7 mouse cellular contexts compared by ENCODE assay signal in the genomic region with DNA sequence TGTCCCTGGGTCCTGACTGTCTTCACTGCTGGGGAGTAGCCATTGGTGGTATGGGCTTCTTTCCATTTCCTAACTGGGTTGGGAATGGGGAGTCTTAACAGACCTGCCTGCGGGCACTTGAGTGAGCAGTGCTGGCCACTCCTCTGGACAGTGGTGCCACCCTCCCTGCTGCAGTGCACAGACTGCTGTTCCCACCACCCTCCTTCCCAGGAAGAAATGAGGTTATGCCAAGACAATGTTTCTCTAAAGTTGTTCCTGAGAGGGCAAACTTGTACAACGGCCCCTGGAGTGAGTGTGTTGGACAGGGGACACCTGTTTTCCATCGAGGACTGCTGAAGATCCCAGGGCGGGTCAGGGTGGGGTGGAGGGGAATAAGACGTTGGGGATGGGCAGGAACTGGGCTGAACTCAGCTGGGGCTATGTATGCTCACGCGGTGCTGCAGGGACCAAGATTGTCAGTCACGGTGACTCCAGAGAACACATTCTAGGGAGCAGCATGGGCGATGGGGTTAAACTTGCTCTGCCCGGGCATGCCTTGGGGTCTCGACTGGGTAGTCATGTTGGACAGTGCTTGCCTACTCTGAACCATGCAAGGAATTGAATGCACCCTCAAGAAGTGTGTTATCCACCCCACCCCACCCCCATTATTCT. TPM values are rescaled to one million over a fixed set of nuclear protein-coding genes. Genes with fewer than 3 reads are reported as not detected.
DNase-seq lines count a peak whose midpoint lies in the region; ATAC-seq lines count a peak whose summit lies in the region.

No protein-coding gene starts in this region.

- WGBS in forebrain, embryonic 12.5 days = 75% methylated on average over 11 of the region's 11 CpGs
- 63% methylated on average over 11 of the region's 11 CpGs for WGBS in limb, embryonic 11.5 days
- WGBS in neural tube, embryonic 15.5 days = 62% methylated on average over 11 of the region's 11 CpGs

- peaks cover 52% of the 10 kb centered on the region for H3K36me3 ChIP-seq in megakaryocyte, embryonic 14.5 days (replicated peaks; ENCODE audit: low read length)
- peaks cover 9% of the 10 kb centered on the region for H3K36me3 ChIP-seq in forebrain, embryonic 12.5 days (replicated peaks)
- no peaks in the 10 kb centered on the region for H3K36me3 ChIP-seq in limb, embryonic 11.5 days (ENCODE audit: control insufficient read depth, insufficient read depth, low read length)
- no peaks in the 10 kb centered on the region for H3K36me3 ChIP-seq in neural tube, embryonic 15.5 days

- peak overlapping the region; percentile 99 for H3K4me3 ChIP-seq in megakaryocyte, embryonic 14.5 days (replicated peaks)
- peak overlapping the region; percentile 88 for H3K4me3 ChIP-seq in forebrain, embryonic 12.5 days (replicated peaks)
- H3K4me3 ChIP-seq in limb, embryonic 11.5 days (ENCODE audit: low read depth, low read length) = peak overlapping the region; percentile 98
- H3K4me3 ChIP-seq in neural tube, embryonic 15.5 days (replicated peaks) = peak overlapping the region; percentile 87

- H3K27me3 ChIP-seq in megakaryocyte, embryonic 14.5 days (replicated peaks) = no peaks in the 10 kb centered on the region
- no peaks in the 10 kb centered on the region for H3K27me3 ChIP-seq in forebrain, embryonic 12.5 days
- no peaks in the 10 kb centered on the region for H3K27me3 ChIP-seq in limb, embryonic 11.5 days (ENCODE audit: control insufficient read depth, insufficient read depth, low read length)
- no peaks in the 10 kb centered on the region for H3K27me3 ChIP-seq in neural tube, embryonic 15.5 days (replicated peaks)

- peak overlapping the region; percentile 89 for H3K9ac ChIP-seq in forebrain, embryonic 12.5 days
- H3K9ac ChIP-seq in limb, embryonic 11.5 days (ENCODE audit: low read length) = peak overlapping the region; percentile 91
- peak overlapping the region; percentile 93 for H3K9ac ChIP-seq in neural tube, embryonic 15.5 days (replicated peaks)

- no peak for DNase-seq in limb, embryonic 11.5 days (ENCODE audit: low spot score)
- no peak for DNase-seq in gastrocnemius, postnatal 36 days
- no peak for DNase-seq in ovary, adult 18-20 months (ENCODE audit: low spot score)

- no peaks in the 10 kb centered on the region for H3K9me3 ChIP-seq in megakaryocyte, embryonic 14.5 days
- H3K9me3 ChIP-seq in forebrain, embryonic 12.5 days = no peaks in the 10 kb centered on the region
- H3K9me3 ChIP-seq in limb, embryonic 11.5 days (ENCODE audit: control insufficient read depth, low read length) = no peaks in the 10 kb centered on the region
- H3K9me3 ChIP-seq in neural tube, embryonic 15.5 days (replicated peaks) = no peaks in the 10 kb centered on the region

- no peak for ATAC-seq in megakaryocyte, adult 5-6 weeks (ENCODE audit: poor library complexity, severe bottlenecking)
- ATAC-seq in forebrain, embryonic 12.5 days (ENCODE audit: low FRiP score) = no peak; the same call in 1 of the 2 replicates
- ATAC-seq in limb, embryonic 11.5 days (ENCODE audit: insufficient number of reproducible peaks, low FRiP score, low TSS enrichment, low read depth) = no peak
- 0 out of 2 replicates have a peak, but pooled peaks have one; percentile 23 for ATAC-seq in neural tube, embryonic 15.5 days (ENCODE audit: low FRiP score)

- peak overlapping the region; percentile 92 for H3K4me2 ChIP-seq in forebrain, embryonic 12.5 days
- peak overlapping the region; percentile 89 for H3K4me2 ChIP-seq in limb, embryonic 11.5 days (ENCODE audit: low read depth, severe bottlenecking)
- peak overlapping the region; percentile 70 for H3K4me2 ChIP-seq in neural tube, embryonic 15.5 days

- intact Hi-C loops in gastrocnemius, postnatal 36 days (cut with DNase I) = loop anchor here (2.0 kb wide), 2 partner anchors 15 to 45 kb away; partner anchors contain the start of gene Tssc4

- H3K4me1 ChIP-seq in megakaryocyte, embryonic 14.5 days = peaks cover 84% of the 10 kb centered on the region
- H3K4me1 ChIP-seq in forebrain, embryonic 12.5 days = peaks cover 42% of the 10 kb centered on the region
- peaks cover 24% of the 10 kb centered on the region for H3K4me1 ChIP-seq in limb, embryonic 11.5 days (ENCODE audit: control insufficient read depth, insufficient read depth, low read length)
- peaks cover 65% of the 10 kb centered on the region for H3K4me1 ChIP-seq in neural tube, embryonic 15.5 days

- H3K27ac ChIP-seq in forebrain, embryonic 12.5 days = no peak overlapping the region
- no peak overlapping the region for H3K27ac ChIP-seq in limb, embryonic 11.5 days (replicated peaks; ENCODE audit: low read depth, low read length)
- peak overlapping the region; percentile 88 for H3K27ac ChIP-seq in neural tube, embryonic 15.5 days (replicated peaks)

RNA-seq across cellular contexts. Expression of gene Cd81, which starts 1.5 kb away (rescaled TPM):
- polyA plus RNA-seq in megakaryocyte, embryonic 14.5 days (2012; ENCODE audit: insufficient read depth, low replicate concordance) = 774 and 1,679 TPM in 2 replicates
- total RNA-seq in megakaryocyte, adult 5-6 weeks (2015) = 17.2 and 20.3 TPM in 2 replicates
- 22.5 and 25.3 TPM in 2 replicates for total RNA-seq in megakaryocyte, adult 5-6 weeks (2017)
- 199 and 205 TPM in 2 replicates for polyA plus RNA-seq in forebrain, embryonic 12.5 days (2016; fragmentation: Nextera tagmentation; extraction: Ambion mirVana)
- polyA plus RNA-seq in limb, embryonic 11.5 days (2014; fragmentation: Nextera tagmentation; extraction: Ambion mirVana) = 317 and 321 TPM in 2 replicates
- polyA plus RNA-seq in neural tube, embryonic 15.5 days (2015; fragmentation: Nextera tagmentation; extraction: Ambion mirVana) = 493 and 522 TPM in 2 replicates
- 100 to 1,000 TPM; 106 to 118 TPM for total RNA-seq in gastrocnemius, postnatal 36 days (2021)

RNA-seq across cellular contexts. Expression of gene Tssc4, which starts 15.0 kb away (rescaled TPM):
- 167 and 219 TPM in 2 replicates for polyA plus RNA-seq in megakaryocyte, embryonic 14.5 days (2012; ENCODE audit: insufficient read depth, low replicate concordance)
- total RNA-seq in megakaryocyte, adult 5-6 weeks (2015) = 14.0 and 19.2 TPM in 2 replicates
- total RNA-seq in megakaryocyte, adult 5-6 weeks (2017) = 17.7 and 20.5 TPM in 2 replicates
- 106 and 108 TPM in 2 replicates for polyA plus RNA-seq in forebrain, embryonic 12.5 days (2016; fragmentation: Nextera tagmentation; extraction: Ambion mirVana)
- 76.9 and 82.1 TPM in 2 replicates for polyA plus RNA-seq in limb, embryonic 11.5 days (2014; fragmentation: Nextera tagmentation; extraction: Ambion mirVana)
- polyA plus RNA-seq in neural tube, embryonic 15.5 days (2015; fragmentation: Nextera tagmentation; extraction: Ambion mirVana) = 92.9 and 94.5 TPM in 2 replicates
- total RNA-seq in gastrocnemius, postnatal 36 days (2021) = 1 to 10 TPM; 7.8 to 8.4 TPM

RNA-seq across cellular contexts. Expression of gene Trpm5, which starts 40.4 kb away (rescaled TPM):
- polyA plus RNA-seq in megakaryocyte, embryonic 14.5 days (2012; ENCODE audit: insufficient read depth, low replicate concordance) = not detected in 2 replicates
- not detected in 2 replicates for total RNA-seq in megakaryocyte, adult 5-6 weeks (2015)
- not detected in 2 replicates for total RNA-seq in megakaryocyte, adult 5-6 weeks (2017)
- 1.1 and 1.3 TPM in 2 replicates for polyA plus RNA-seq in forebrain, embryonic 12.5 days (2016; fragmentation: Nextera tagmentation; extraction: Ambion mirVana)
- polyA plus RNA-seq in limb, embryonic 11.5 days (2014; fragmentation: Nextera tagmentation; extraction: Ambion mirVana) = 2.4 and 2.9 TPM in 2 replicates
- polyA plus RNA-seq in neural tube, embryonic 15.5 days (2015; fragmentation: Nextera tagmentation; extraction: Ambion mirVana) = 1.8 and 3.9 TPM in 2 replicates
- total RNA-seq in gastrocnemius, postnatal 36 days (2021) = not detected

RNA-seq across cellular contexts. Expression of gene Tspan32, which starts 49.2 kb away (rescaled TPM):
- 109 and 119 TPM in 2 replicates for polyA plus RNA-seq in megakaryocyte, embryonic 14.5 days (2012; ENCODE audit: insufficient read depth, low replicate concordance)
- 60.9 and 70.4 TPM in 2 replicates for total RNA-seq in megakaryocyte, adult 5-6 weeks (2015)
- total RNA-seq in megakaryocyte, adult 5-6 weeks (2017) = 45.6 and 47.0 TPM in 2 replicates
- 1.3 and 1.5 TPM in 2 replicates for polyA plus RNA-seq in forebrain, embryonic 12.5 days (2016; fragmentation: Nextera tagmentation; extraction: Ambion mirVana)
- 3.8 and 4.8 TPM in 2 replicates for polyA plus RNA-seq in limb, embryonic 11.5 days (2014; fragmentation: Nextera tagmentation; extraction: Ambion mirVana)
- 0.51 and 1.4 TPM in 2 replicates for polyA plus RNA-seq in neural tube, embryonic 15.5 days (2015; fragmentation: Nextera tagmentation; extraction: Ambion mirVana)
- total RNA-seq in gastrocnemius, postnatal 36 days (2021) = under 1 TPM; 0.15 to 0.27 TPM

RNA-seq across cellular contexts. Expression of gene Kcnq1, which starts 52.1 kb away (rescaled TPM):
- not detected in 2 replicates for polyA plus RNA-seq in megakaryocyte, embryonic 14.5 days (2012; ENCODE audit: insufficient read depth, low replicate concordance)
- not detected in 2 replicates for total RNA-seq in megakaryocyte, adult 5-6 weeks (2015)
- total RNA-seq in megakaryocyte, adult 5-6 weeks (2017) = not detected in 2 replicates
- 0.87 and 0.94 TPM in 2 replicates for polyA plus RNA-seq in forebrain, embryonic 12.5 days (2016; fragmentation: Nextera tagmentation; extraction: Ambion mirVana)
- polyA plus RNA-seq in limb, embryonic 11.5 days (2014; fragmentation: Nextera tagmentation; extraction: Ambion mirVana) = 1.5 and 1.7 TPM in 2 replicates
- polyA plus RNA-seq in neural tube, embryonic 15.5 days (2015; fragmentation: Nextera tagmentation; extraction: Ambion mirVana) = 0.88 and 1.9 TPM in 2 replicates
- total RNA-seq in gastrocnemius, postnatal 36 days (2021) = under 1 TPM; 0.31 to 0.69 TPM
